Mouse (Mus musculus) CH12.LX (cell line): ENCODE measurements at regions not wholly inside any gene's neighbourhood (a gene's known extent, or its start where the extent isn't known, plus 50 kb on each side); places are given as distances from the start of the nearest gene placed in this dataset.

ENCODE experiments used
- CHD2 ChIP-seq: IDR thresholded peaks from 2 replicates; pipeline ENCODE4 v1.6.1; 2011; ENCODE audit warnings: low read length, improper control_type of control experiment
- CTCF ChIP-seq, 2 experiments: IDR thresholded peaks in 1 of 2; conservative IDR thresholded peaks in 1 of 2; 2 replicates each; pipeline ENCODE4 v1.5.1; 2011 to 2012; ENCODE audit warnings: low read depth in 2 of 2, low read length in 2 of 2, improper control_type of control experiment in 1 of 2, inconsistent platforms in 1 of 2, mild to moderate bottlenecking in 1 of 2, moderate library complexity in 1 of 2
- ELF1 ChIP-seq: IDR thresholded peaks from 2 replicates; pipeline ENCODE4 v1.6.1; 2014; ENCODE audit warnings: low read depth, mild to moderate bottlenecking, inconsistent platforms, low read length, improper control_type of control experiment
- HCFC1 ChIP-seq: IDR thresholded peaks from 2 replicates; pipeline ENCODE4 v1.6.1; 2012; ENCODE audit warnings: low read depth, mild to moderate bottlenecking, inconsistent platforms, low read length, improper control_type of control experiment
- IRF4 ChIP-seq: IDR thresholded peaks from 2 replicates; pipeline ENCODE4 v1.6.1; 2014; ENCODE audit warnings: low read depth, mild to moderate bottlenecking, inconsistent platforms, low read length, improper control_type of control experiment
- MAFK ChIP-seq: IDR thresholded peaks from 2 replicates; pipeline ENCODE4 v1.6.1; 2011; ENCODE audit warnings: low read length, improper control_type of control experiment; ENCODE audit not compliant: insufficient replicate concordance
- MAX ChIP-seq: IDR thresholded peaks from 2 replicates; pipeline ENCODE4 v1.6.1; 2011; ENCODE audit warnings: low read length, improper control_type of control experiment
- MAZ ChIP-seq: IDR thresholded peaks from 2 replicates; pipeline ENCODE4 v1.6.1; 2012; ENCODE audit warnings: low read depth, mild to moderate bottlenecking, inconsistent platforms, low read length, improper control_type of control experiment, moderate library complexity
- MXI1 ChIP-seq: IDR thresholded peaks from 2 replicates; pipeline ENCODE4 v1.6.1; 2011; ENCODE audit warnings: mild to moderate bottlenecking, low read depth, low read length, improper control_type of control experiment
- POLR2A ChIP-seq: IDR thresholded peaks from 2 replicates; pipeline ENCODE4 v1.6.1; 2011; ENCODE audit warnings: low read depth, mild to moderate bottlenecking, improper control_type of control experiment, low read length
- RCOR1 ChIP-seq: conservative IDR thresholded peaks from 2 replicates; pipeline ENCODE4 v1.6.1; 2012; ENCODE audit warnings: low read depth, mild to moderate bottlenecking, inconsistent platforms, low read length, improper control_type of control experiment
- TCF12 ChIP-seq: IDR thresholded peaks from 2 replicates; pipeline ENCODE4 v1.6.1; 2014; ENCODE audit warnings: low read depth, mild to moderate bottlenecking, inconsistent platforms, low read length, improper control_type of control experiment
- USF2 ChIP-seq: conservative IDR thresholded peaks from 2 replicates; pipeline ENCODE4 v1.6.1; 2011; ENCODE audit warnings: low read depth, low read length, improper control_type of control experiment
- ZC3H11A ChIP-seq: IDR thresholded peaks from 2 replicates; pipeline ENCODE4 v1.6.1; 2012; ENCODE audit warnings: low read depth, mild to moderate bottlenecking, inconsistent platforms, low read length, improper control_type of control experiment

GRCm38 (mm10) chr13:54318601-54319000 is 52.5 kb upstream of the Cplx2 start:
- TF ChIP-seq MAFK (no peak), CTCF (conservative IDR thresholded peaks at IDR 0.05 in 1 of 2, IDR thresholded peaks at IDR 0.05 in 1 of 2; ENCODE audit: low read depth in 2 of 2, low read length in 2 of 2) (no peak), MAZ (no peak), ELF1 (no peak), RCOR1 (no peak), TCF12 (no peak), CHD2 (no peak), HCFC1 (no peak), MAX (no peak), USF2 (no peak), POLR2A (no peak), IRF4 (no peak), ZC3H11A (no peak), MXI1 (no peak)
